Mouse (Mus musculus) heart, adult 2 months (tissue): ENCODE measurements around the gene Nhsl1.

Source experiments
- CTCF ChIP-seq: fragments of 200-600 bp; IDR thresholded peaks from 2 replicates; pipeline ENCODE4 v1.8.1; 2022; ENCODE audit warnings: antibody characterized with exemption, mild to moderate bottlenecking, moderate library complexity
- POLR2A ChIP-seq: fragments of 200-500 bp; IDR thresholded peaks from 2 replicates; pipeline ENCODE4 v1.6.1; 2011; ENCODE audit warnings: mild to moderate bottlenecking, low read depth, low read length, control low read depth; ENCODE audit not compliant: insufficient read depth

DNA sequence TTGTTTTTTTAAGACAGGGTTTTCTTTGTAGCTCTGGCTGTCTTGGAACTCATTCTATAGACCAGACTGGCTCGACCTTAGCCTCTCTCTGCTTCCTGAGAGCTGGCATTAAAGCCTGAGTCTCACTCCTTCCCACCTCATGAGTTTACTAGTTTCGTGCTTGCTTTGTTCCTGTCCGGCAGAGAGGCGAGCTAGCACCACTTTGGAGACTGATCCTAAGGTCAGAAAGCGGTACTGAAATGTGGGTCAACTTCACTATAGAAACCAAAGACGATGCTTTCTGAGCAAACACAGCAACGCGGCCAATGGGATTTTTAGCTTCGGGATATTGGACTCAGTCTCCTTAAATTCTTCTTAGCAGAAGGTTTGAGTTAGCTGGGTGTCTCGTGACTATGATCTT lies 1.3 kb upstream of the Nhsl1 start:
- TF ChIP-seq CTCF (no peak), POLR2A (no peak)
